Mouse (Mus musculus): ENCODE data around the gene Pias3. TPM values are rescaled to one million over a fixed set of nuclear protein-coding genes. Genes with fewer than 3 reads are reported as not detected.
"Not testable (repeated sequence)": the region's sequence is repeated elsewhere in the genome, so short reads cannot be mapped to it uniquely, and the experiment has no call there.

Gene Pias3
- total and polyA plus RNA-seq, 3 experiments: 5.5 to 12.5 (median 12.1) TPM

DNA sequence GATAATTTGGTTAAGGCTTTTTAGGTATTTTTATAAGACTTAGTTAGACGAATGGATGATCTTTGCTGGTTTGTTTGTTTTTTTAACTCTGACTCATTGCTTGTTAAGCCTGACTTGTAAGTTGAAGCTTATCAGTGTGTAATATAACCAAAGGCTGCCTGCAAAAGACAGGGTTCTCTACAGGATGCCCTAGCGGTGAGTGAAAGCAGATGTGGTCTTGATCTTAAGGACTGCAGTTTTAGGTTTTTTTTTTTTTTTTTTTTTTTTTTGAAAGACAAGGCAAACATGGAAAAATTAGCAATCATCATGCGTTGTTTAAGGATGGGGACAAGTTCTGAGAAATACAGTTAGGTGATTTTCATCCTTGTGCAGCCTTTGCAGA lies 33.2 kb downstream of the Pias3 start:
- Histone ChIP-seq H3K27me3 (ENCODE audit: insufficient read depth, low read length) (no peaks in the 10 kb centered on the region), H3K9me3 (replicated peaks) (no peaks in the 10 kb centered on the region), H3K4me3 (ENCODE audit: low read depth, low read length) (no peak overlapping the region), H3K36me3 (replicated peaks) (peaks cover 25% of the 10 kb centered on the region), H3K4me1 (ENCODE audit: insufficient read depth, low read depth, low read length) (peaks cover 39% of the 10 kb centered on the region)
- DNase-seq (ENCODE audit: low spot score) (no peak), ATAC-seq (ENCODE audit: extremely low read depth, insufficient number of reproducible peaks, low FRiP score, poor library complexity, severe bottlenecking) (no peak)
- TF ChIP-seq CTCF (IDR thresholded peaks at IDR 0.05; ENCODE audit: low read depth, low read length) (no peak), GATA1 (IDR thresholded peaks at IDR 0.05; ENCODE audit: borderline replicate concordance, low read length) (no peak), TAL1 (conservative IDR thresholded peaks at IDR 0.05; ENCODE audit: low read depth, low read length) (no peak), GATA2 (IDR thresholded peaks at IDR 0.05; ENCODE audit: borderline replicate concordance, low read depth, low read length) (no peak), POLR2AphosphoS5 (IDR thresholded peaks at IDR 0.05; ENCODE audit: insufficient replicate concordance, low read depth, low read length) (no peak)

DNA sequence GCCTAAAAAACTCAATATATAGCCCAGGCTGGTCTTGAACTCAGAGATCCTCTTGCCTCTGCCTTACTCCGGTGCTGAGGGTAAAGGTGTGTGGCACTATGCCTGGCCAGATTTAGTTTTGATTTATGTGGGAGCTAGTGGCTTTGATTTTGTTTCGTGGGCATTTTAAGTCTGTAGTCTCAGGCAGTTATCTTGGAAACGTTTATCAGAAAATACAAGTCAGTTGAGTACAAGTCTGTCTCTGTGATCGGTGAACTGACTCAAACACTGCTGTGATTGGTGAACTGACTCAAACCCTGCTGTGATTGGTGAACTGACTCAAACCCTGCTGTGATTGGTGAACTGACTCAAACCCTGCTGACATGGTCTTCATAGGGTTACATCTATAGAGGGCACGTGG lies 34.6 kb downstream of the Pias3 start:
- no peak for TF ChIP-seq TAL1 (conservative IDR thresholded peaks at IDR 0.05; ENCODE audit: low read depth, low read length)
- no peak for TF ChIP-seq GATA1 (IDR thresholded peaks at IDR 0.05; ENCODE audit: borderline replicate concordance, low read length)
- no peak for TF ChIP-seq CTCF (IDR thresholded peaks at IDR 0.05; ENCODE audit: low read depth, low read length)
- no peak for TF ChIP-seq GATA2 (IDR thresholded peaks at IDR 0.05; ENCODE audit: borderline replicate concordance, low read depth, low read length)
- no peak for TF ChIP-seq POLR2AphosphoS5 (IDR thresholded peaks at IDR 0.05; ENCODE audit: insufficient replicate concordance, low read depth, low read length)
- no peak for ATAC-seq (ENCODE audit: extremely low read depth, insufficient number of reproducible peaks, low FRiP score, poor library complexity, severe bottlenecking)
- no peaks in the 10 kb centered on the region for H3K27me3 ChIP-seq (ENCODE audit: insufficient read depth, low read length)

DNA sequence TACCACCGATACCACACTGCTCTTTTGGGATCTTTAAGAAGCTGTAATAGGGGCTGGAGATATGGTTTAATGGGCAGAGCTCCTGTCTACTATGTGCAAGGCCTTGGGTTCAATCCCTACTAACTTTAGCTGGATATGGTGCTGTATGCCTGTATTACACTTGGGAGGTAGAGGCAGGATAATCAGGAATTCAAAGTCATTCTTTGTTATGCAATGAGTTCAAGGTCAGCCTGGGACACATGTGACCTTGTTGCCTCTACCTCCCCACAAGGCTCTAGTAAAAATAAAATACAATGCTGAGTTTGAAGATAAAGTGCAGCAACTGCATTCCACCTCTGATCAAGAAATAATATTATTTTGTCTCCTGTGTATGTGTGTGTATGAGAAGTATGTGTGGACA lies 37.8 kb downstream of the Pias3 start:
- H3K36me3 ChIP-seq (replicated peaks): peaks cover 32% of the 10 kb centered on the region
- no peak for ATAC-seq (ENCODE audit: extremely low read depth, insufficient number of reproducible peaks, low FRiP score, poor library complexity, severe bottlenecking)
- TF ChIP-seq GATA1 (IDR thresholded peaks at IDR 0.05; ENCODE audit: borderline replicate concordance, low read length) (no peak), CTCF (IDR thresholded peaks at IDR 0.05; ENCODE audit: low read depth, low read length) (no peak), POLR2AphosphoS5 (IDR thresholded peaks at IDR 0.05; ENCODE audit: insufficient replicate concordance, low read depth, low read length) (no peak)
- H3K4me1 ChIP-seq (ENCODE audit: insufficient read depth, low read depth, low read length): peaks cover 26% of the 10 kb centered on the region
- no peaks in the 10 kb centered on the region for H3K9me3 ChIP-seq (replicated peaks)
- H3K4me3 ChIP-seq (ENCODE audit: low read depth, low read length): no peak overlapping the region
- no peaks in the 10 kb centered on the region for H3K27me3 ChIP-seq (ENCODE audit: insufficient read depth, low read length)
- no peak for DNase-seq (ENCODE audit: low spot score)

More for the DNA sequence above, 34.6 kb downstream of the Pias3 start:
- no peak overlapping the region for H3K4me3 ChIP-seq (ENCODE audit: low read depth, low read length)
- peaks cover 38% of the 10 kb centered on the region for H3K4me1 ChIP-seq (ENCODE audit: insufficient read depth, low read depth, low read length)
- H3K36me3 ChIP-seq (replicated peaks): peaks cover 13% of the 10 kb centered on the region
- no peaks in the 10 kb centered on the region for H3K9me3 ChIP-seq (replicated peaks)
- DNase-seq (ENCODE audit: low spot score): no peak

DNA sequence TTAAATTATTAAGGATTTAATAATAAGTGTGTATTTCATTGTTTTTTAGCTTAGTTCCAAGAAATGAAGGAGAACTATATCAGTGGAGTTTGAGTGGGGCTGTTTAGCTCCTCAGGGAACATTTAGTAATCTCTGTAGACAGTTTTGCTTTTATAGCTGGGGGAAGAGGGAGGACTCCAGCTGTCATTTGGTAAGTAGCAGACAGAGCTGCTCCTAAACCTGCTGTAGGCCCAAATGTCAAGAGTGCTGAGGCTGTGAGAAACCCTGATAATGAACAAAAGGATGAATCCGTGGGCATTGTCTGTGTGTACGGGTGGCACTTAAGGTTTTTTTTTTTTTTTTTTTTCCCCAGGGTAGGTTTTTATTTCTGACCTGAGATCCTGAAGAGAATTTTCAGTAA lies 39.0 kb downstream of the Pias3 start:
- DNase-seq (ENCODE audit: low spot score) (no peak), ATAC-seq (ENCODE audit: extremely low read depth, insufficient number of reproducible peaks, low FRiP score, poor library complexity, severe bottlenecking) (no peak)
- peaks cover 16% of the 10 kb centered on the region for H3K4me1 ChIP-seq (ENCODE audit: insufficient read depth, low read depth, low read length)
- H3K9me3 ChIP-seq (replicated peaks): no peaks in the 10 kb centered on the region
- H3K36me3 ChIP-seq (replicated peaks): peaks cover 34% of the 10 kb centered on the region
- no peak for TF ChIP-seq CTCF (IDR thresholded peaks at IDR 0.05; ENCODE audit: low read depth, low read length)
- TF ChIP-seq GATA2 (IDR thresholded peaks at IDR 0.05; ENCODE audit: borderline replicate concordance, low read depth, low read length): no peak
- TF ChIP-seq TAL1 (conservative IDR thresholded peaks at IDR 0.05; ENCODE audit: low read depth, low read length): no peak
- TF ChIP-seq GATA1 (IDR thresholded peaks at IDR 0.05; ENCODE audit: borderline replicate concordance, low read length): no peak
- TF ChIP-seq POLR2AphosphoS5 (IDR thresholded peaks at IDR 0.05; ENCODE audit: insufficient replicate concordance, low read depth, low read length): no peak
- H3K27me3 ChIP-seq (ENCODE audit: insufficient read depth, low read length): no peaks in the 10 kb centered on the region
- no peak overlapping the region for H3K4me3 ChIP-seq (ENCODE audit: low read depth, low read length)

DNA sequence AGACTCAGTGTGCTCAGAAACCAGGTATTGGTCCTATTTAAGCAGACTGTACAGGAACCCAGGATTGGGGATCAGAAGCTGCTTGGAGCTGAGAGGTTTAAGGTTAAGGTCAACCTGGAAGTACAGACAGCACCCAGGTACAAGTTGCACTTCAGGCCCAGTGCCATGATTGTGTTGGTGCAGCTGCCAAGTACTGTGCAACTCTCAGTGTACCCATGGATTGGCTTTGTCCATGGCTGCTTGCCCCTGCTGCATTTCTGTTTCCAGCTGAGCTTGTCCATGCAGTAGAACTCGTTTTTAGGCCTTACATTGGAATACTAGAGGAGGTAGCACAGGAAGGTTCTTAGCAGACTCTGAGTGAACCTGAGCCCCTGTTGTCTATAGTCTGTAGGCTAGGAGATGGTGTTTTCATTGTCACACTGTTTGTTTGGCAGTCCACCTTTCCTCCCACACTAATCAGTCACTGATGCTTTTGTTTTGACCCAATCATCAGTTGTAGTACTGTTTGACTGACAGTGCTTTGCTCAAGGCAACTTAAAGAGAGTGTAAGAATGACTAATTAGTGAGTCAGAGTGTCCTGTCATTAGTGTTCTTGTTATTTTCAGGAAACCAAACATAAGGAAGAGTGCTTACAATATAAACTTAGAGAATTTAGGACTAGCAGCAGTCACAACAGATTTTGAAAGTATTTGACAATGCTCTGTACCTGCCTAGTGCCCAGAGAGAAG lies 41.0 kb downstream of the Pias3 start:
- ATAC-seq (ENCODE audit: extremely low read depth, insufficient number of reproducible peaks, low FRiP score, poor library complexity, severe bottlenecking): no peak
- peaks cover 15% of the 10 kb centered on the region for H3K4me1 ChIP-seq (ENCODE audit: insufficient read depth, low read depth, low read length)
- peaks cover 32% of the 10 kb centered on the region for H3K36me3 ChIP-seq (replicated peaks)
- no peaks in the 10 kb centered on the region for H3K27me3 ChIP-seq (ENCODE audit: insufficient read depth, low read length)
- TF ChIP-seq TAL1 (conservative IDR thresholded peaks at IDR 0.05; ENCODE audit: low read depth, low read length) (no peak), GATA2 (IDR thresholded peaks at IDR 0.05; ENCODE audit: borderline replicate concordance, low read depth, low read length) (no peak), CTCF (IDR thresholded peaks at IDR 0.05; ENCODE audit: low read depth, low read length) (no peak), GATA1 (IDR thresholded peaks at IDR 0.05; ENCODE audit: borderline replicate concordance, low read length) (no peak), POLR2AphosphoS5 (IDR thresholded peaks at IDR 0.05; ENCODE audit: insufficient replicate concordance, low read depth, low read length) (no peak)
- no peak for DNase-seq (ENCODE audit: low spot score)
- no peaks in the 10 kb centered on the region for H3K9me3 ChIP-seq (replicated peaks)
- H3K4me3 ChIP-seq (ENCODE audit: low read depth, low read length): no peak overlapping the region

DNA sequence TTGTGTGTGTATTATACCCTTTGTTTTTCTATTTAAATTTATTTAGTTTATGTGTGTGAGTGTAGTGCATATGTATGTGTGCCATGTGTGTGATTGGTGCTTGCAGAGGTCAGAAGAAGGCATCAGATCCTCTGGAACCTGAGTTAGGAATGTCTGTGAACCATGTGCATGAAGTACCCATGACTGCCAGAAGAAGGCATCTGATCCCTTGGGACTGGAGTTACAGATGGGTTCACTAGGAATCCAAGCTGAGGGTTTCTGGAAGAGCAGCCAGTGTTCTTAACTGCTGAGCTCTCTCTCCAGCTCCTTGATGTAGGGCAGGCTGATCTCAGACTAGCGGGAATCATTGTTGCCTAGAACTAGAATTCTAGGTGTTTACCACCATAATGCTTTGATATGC lies 41.8 kb downstream of the Pias3 start:
- Histone ChIP-seq H3K4me3 (ENCODE audit: low read depth, low read length) (no peak overlapping the region), H3K4me1 (ENCODE audit: insufficient read depth, low read depth, low read length) (peaks cover 15% of the 10 kb centered on the region), H3K9me3 (replicated peaks) (no peaks in the 10 kb centered on the region), H3K27me3 (ENCODE audit: insufficient read depth, low read length) (no peaks in the 10 kb centered on the region), H3K36me3 (replicated peaks) (peaks cover 29% of the 10 kb centered on the region)
- DNase-seq (ENCODE audit: low spot score) (no peak), ATAC-seq (ENCODE audit: extremely low read depth, insufficient number of reproducible peaks, low FRiP score, poor library complexity, severe bottlenecking) (no peak)
- TF ChIP-seq TAL1 (conservative IDR thresholded peaks at IDR 0.05; ENCODE audit: low read depth, low read length): no peak
- TF ChIP-seq GATA2 (IDR thresholded peaks at IDR 0.05; ENCODE audit: borderline replicate concordance, low read depth, low read length): no peak
- TF ChIP-seq CTCF (IDR thresholded peaks at IDR 0.05; ENCODE audit: low read depth, low read length): no peak
- no peak for TF ChIP-seq GATA1 (IDR thresholded peaks at IDR 0.05; ENCODE audit: borderline replicate concordance, low read length)
- TF ChIP-seq POLR2AphosphoS5 (IDR thresholded peaks at IDR 0.05; ENCODE audit: insufficient replicate concordance, low read depth, low read length): no peak

DNA sequence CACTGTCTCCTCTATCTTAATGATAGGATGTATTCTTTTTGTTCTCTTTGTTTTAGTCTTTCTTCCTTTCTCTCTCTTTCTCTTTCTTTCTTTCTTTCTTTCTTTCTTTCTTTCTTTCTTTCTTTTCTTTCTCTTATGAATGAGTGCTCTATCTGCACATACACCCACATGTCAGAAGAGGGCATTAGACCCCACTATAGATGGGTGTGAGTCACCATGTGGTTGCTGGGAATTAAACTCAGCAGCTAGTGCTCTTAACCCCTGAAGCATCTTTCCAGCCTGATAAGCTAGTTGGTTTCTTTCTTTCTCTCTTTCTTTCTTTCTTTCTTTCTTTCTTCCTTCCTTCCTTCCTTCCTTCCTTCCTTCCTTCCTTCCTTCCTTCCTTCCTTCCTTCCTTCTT lies 44.1 kb downstream of the Pias3 start:
- not testable (repeated sequence) for DNase-seq (ENCODE audit: low spot score); H3K4me1 ChIP-seq (ENCODE audit: insufficient read depth, low read depth, low read length); H3K27me3 ChIP-seq (ENCODE audit: insufficient read depth, low read length); ATAC-seq (ENCODE audit: extremely low read depth, insufficient number of reproducible peaks, low FRiP score, poor library complexity, severe bottlenecking); H3K9me3 ChIP-seq (replicated peaks); H3K4me3 ChIP-seq (ENCODE audit: low read depth, low read length)
- peaks cover 38% of the 10 kb centered on the region for H3K36me3 ChIP-seq (replicated peaks)

All from G1E (cell line).